Mouse (Mus musculus): ENCODE results near the gene Cwc22.

- TF ChIP-seq CTCF (IDR thresholded peaks at IDR 0.05) (no peak), POLR2A (IDR thresholded peaks at IDR 0.05; ENCODE audit: insufficient read depth, low read depth, low read length) (no peak), EP300 (IDR thresholded peaks at IDR 0.05; ENCODE audit: insufficient read depth, low read depth, low read length) (no peak)
Measured at GRCm38 (mm10) chr2:77975606-77976005, 29.4 kb upstream of the Cwc22 start.

Measured in heart, adult 2 months (tissue).